Mouse (Mus musculus) embryonic facial prominence, embryonic 11.5 days (tissue): ENCODE measurements around the gene Acot13. TPM values are rescaled to one million over a fixed set of nuclear protein-coding genes. Genes with fewer than 3 reads are reported as not detected.
A peak's percentile ranks its signal among the peaks of the same experiment; 100 is the strongest.
"Not testable (repeated sequence)": the region's sequence is repeated elsewhere in the genome, so short reads cannot be mapped to it uniquely, and the experiment has no call there.

ENCODE experiments used
- ATAC-seq: fragments of 200-750 bp; cut with Nextera tagmentation; replicated peaks from 2 replicates; pipeline ENCODE4 v1.8.0; 2017; ENCODE audit warnings: low read depth; ENCODE audit not compliant: insufficient number of reproducible peaks, low FRiP score, low TSS enrichment
- DNase-seq: peaks from one replicate; pipeline ENCODE4 v3.0.0-alpha.2; 2015; ENCODE audit warnings: low spot score
- H3K27ac ChIP-seq: fragments of 300-500 bp; sonication (generic); replicated peaks from 2 replicates; pipeline ENCODE4 v1.5.1; 2014; ENCODE audit warnings: mild to moderate bottlenecking, low read depth, low read length, control low read depth
- H3K27me3 ChIP-seq: fragments of 300-500 bp; sonication (generic); 2 replicates; pipeline ENCODE4 v1.6.1; 2014; ENCODE audit warnings: mild to moderate bottlenecking, low read length, moderate library complexity, mixed read lengths; ENCODE audit not compliant: control insufficient read depth, insufficient read depth
- H3K36me3 ChIP-seq: fragments of 300-500 bp; sonication (generic); replicated peaks from 2 replicates; pipeline ENCODE4 v1.6.1; 2014; ENCODE audit warnings: low read depth, mild to moderate bottlenecking, low read length, moderate library complexity, mixed read lengths; ENCODE audit not compliant: control insufficient read depth, insufficient read depth
- H3K4me1 ChIP-seq: fragments of 300-500 bp; sonication (generic); 2 replicates; pipeline ENCODE4 v1.6.1; 2014; ENCODE audit warnings: low read length, mixed read lengths; ENCODE audit not compliant: control insufficient read depth, insufficient read depth
- H3K4me2 ChIP-seq: fragments of 300-500 bp; sonication (generic); 2 replicates; pipeline ENCODE4 v1.6.1; 2014; ENCODE audit warnings: low read depth, mild to moderate bottlenecking, control low read depth, low read length, moderate library complexity
- H3K4me3 ChIP-seq: fragments of 300-500 bp; sonication (generic); 2 replicates; pipeline ENCODE4 v1.5.1; 2014; ENCODE audit warnings: low read depth, low read length, control low read depth
- H3K9ac ChIP-seq: fragments of 300-500 bp; sonication (generic); replicated peaks from 2 replicates; pipeline ENCODE4 v1.6.1; 2014; ENCODE audit warnings: mild to moderate bottlenecking, control low read depth, low read length
- H3K9me3 ChIP-seq: fragments of 300-500 bp; sonication (generic); replicated peaks from 2 replicates; pipeline ENCODE4 v1.6.1; 2016; ENCODE audit warnings: mild to moderate bottlenecking, low read length, inconsistent platforms, mixed read lengths; ENCODE audit not compliant: control insufficient read depth
- WGBS: fragments of 180-500 bp; shearing (Covaris S2); extraction: QIAGEN DNeasy Blood & Tissue Kit; methylation state at CpG from one replicate; pipeline ENCODE4 v1.1.7; 2014; 5-methylcytosine and 5-hydroxymethylcytosine counted together
- polyA plus RNA-seq: library from polyadenylated mRNA; unstranded; fragments of >200 nt; fragmentation: Nextera tagmentation; extraction: Ambion mirVana; gene quantifications from 2 replicates; pipeline ENCODE4 v1.2.1, GENCODE M21; 2014

Gene Acot13
- polyA plus RNA-seq, 1 experiment from 2014 or later: 71.0 TPM

- ATAC-seq (no peak), DNase-seq (no peak)
- Histone ChIP-seq H3K4me2 (no peak overlapping the region), H3K4me1 (no peaks in the 10 kb centered on the region), H3K27ac (no peak overlapping the region), H3K9ac (no peak overlapping the region), H3K36me3 (no peaks in the 10 kb centered on the region), H3K27me3 (no peaks in the 10 kb centered on the region), H3K4me3 (no peak overlapping the region), H3K9me3 (no peaks in the 10 kb centered on the region)
- 75% methylated on average over 2 of the region's 2 CpGs for WGBS
These were observed 40.0 kb downstream of the Acot13 start for GRCm38 (mm10) chr13:24791349-24791748.

GRCm38 (mm10) chr13:24787477-24787876 is 43.9 kb downstream of the Acot13 start:
- DNase-seq (no peak), ATAC-seq (no peak)
- H3K4me3 ChIP-seq: no peak overlapping the region
- WGBS: 89% methylated on average over 5 of the region's 5 CpGs
- H3K9ac ChIP-seq: no peak overlapping the region
- no peak overlapping the region for H3K27ac ChIP-seq
- no peaks in the 10 kb centered on the region for H3K36me3 ChIP-seq
- H3K4me2 ChIP-seq: no peak overlapping the region
- H3K9me3 ChIP-seq: no peaks in the 10 kb centered on the region
- H3K27me3 ChIP-seq: no peaks in the 10 kb centered on the region
- H3K4me1 ChIP-seq: no peaks in the 10 kb centered on the region

- Histone ChIP-seq H3K4me3 (no peak overlapping the region), H3K4me2 (no peak overlapping the region), H3K27ac (no peak overlapping the region), H3K27me3 (no peaks in the 10 kb centered on the region), H3K4me1 (no peaks in the 10 kb centered on the region), H3K9ac (no peak overlapping the region), H3K36me3 (no peaks in the 10 kb centered on the region), H3K9me3 (no peaks in the 10 kb centered on the region)
- DNase-seq (no peak), ATAC-seq (no peak)
- WGBS: 67% methylated on average over 11 of the region's 11 CpGs
These were observed 45.3 kb downstream of the Acot13 start for GRCm38 (mm10) chr13:24786014-24786490.

- no peak overlapping the region for H3K4me3 ChIP-seq
These were observed 49.4 kb downstream of the Acot13 start for GRCm38 (mm10) chr13:24781916-24782315.

GRCm38 (mm10) chr13:24778706-24779380 is 52.5 kb downstream of the Acot13 start:
- DNase-seq (no peak), ATAC-seq (no peak)
- H3K27ac ChIP-seq: no peak overlapping the region
- no peaks in the 10 kb centered on the region for H3K4me1 ChIP-seq
- H3K9me3 ChIP-seq: no peaks in the 10 kb centered on the region
- H3K27me3 ChIP-seq: no peaks in the 10 kb centered on the region
- WGBS: 84% methylated on average over 8 of the region's 8 CpGs
- H3K36me3 ChIP-seq: no peaks in the 10 kb centered on the region
- no peak overlapping the region for H3K9ac ChIP-seq
- H3K4me3 ChIP-seq: no peak overlapping the region
- H3K4me2 ChIP-seq: no peak overlapping the region

More at GRCm38 (mm10) chr13:24781916-24782315, 49.4 kb downstream of the Acot13 start:
- Histone ChIP-seq H3K27me3 (no peaks in the 10 kb centered on the region), H3K27ac (no peak overlapping the region), H3K36me3 (no peaks in the 10 kb centered on the region), H3K9me3 (no peaks in the 10 kb centered on the region), H3K9ac (no peak overlapping the region), H3K4me2 (no peak overlapping the region), H3K4me1 (no peaks in the 10 kb centered on the region)
- DNase-seq: no peak
- ATAC-seq: no peak
- 83% methylated on average over 5 of the region's 5 CpGs for WGBS

GRCm38 (mm10) chr13:24778026-24778425 is 53.3 kb downstream of the Acot13 start:
- Histone ChIP-seq H3K9ac (no peak overlapping the region), H3K4me3 (no peak overlapping the region), H3K4me2 (no peak overlapping the region), H3K4me1 (no peaks in the 10 kb centered on the region), H3K27me3 (no peaks in the 10 kb centered on the region), H3K27ac (no peak overlapping the region), H3K36me3 (no peaks in the 10 kb centered on the region), H3K9me3 (no peaks in the 10 kb centered on the region)
- no peak for DNase-seq
- 57% methylated on average over 2 of the region's 2 CpGs for WGBS
- ATAC-seq: no peak

- DNase-seq (peak; percentile 79), ATAC-seq (no peak)
- no peaks in the 10 kb centered on the region for H3K36me3 ChIP-seq
- no peak overlapping the region for H3K4me3 ChIP-seq
- no peaks in the 10 kb centered on the region for H3K9me3 ChIP-seq
- WGBS: 57% methylated on average over 7 of the region's 7 CpGs
- H3K27me3 ChIP-seq: no peaks in the 10 kb centered on the region
- H3K27ac ChIP-seq: no peak overlapping the region
- H3K4me2 ChIP-seq: no peak overlapping the region
- H3K9ac ChIP-seq: no peak overlapping the region
- no peaks in the 10 kb centered on the region for H3K4me1 ChIP-seq
These were observed 55.0 kb downstream of the Acot13 start for GRCm38 (mm10) chr13:24776146-24776844.

GRCm38 (mm10) chr13:24771482-24771881 is 59.9 kb downstream of the Acot13 start:
- H3K36me3 ChIP-seq, H3K27me3 ChIP-seq, H3K4me2 ChIP-seq, DNase-seq, ATAC-seq, H3K9ac ChIP-seq, H3K4me3 ChIP-seq, H3K27ac ChIP-seq, H3K4me1 ChIP-seq, H3K9me3 ChIP-seq: not testable (repeated sequence)
- 92% methylated on average over 10 of the region's 10 CpGs for WGBS
